Mouse (Mus musculus): ENCODE measurements at regions not wholly inside any gene's neighbourhood (a gene's known extent, or its start where the extent isn't known, plus 50 kb on each side); places are given as distances from the start of the nearest gene placed in this dataset.
A peak's percentile ranks its signal among the peaks of the same experiment; 100 is the strongest.

GRCm38 (mm10) chr1:42527746-42528476 lies 167.7 kb upstream of the Pou3f3 start:
- TF ChIP-seq CTCF (IDR thresholded peaks at IDR 0.05; ENCODE audit: borderline replicate concordance, extremely low read depth, insufficient read depth, insufficient read length): no peak
- TF ChIP-seq POLR2A (IDR thresholded peaks at IDR 0.05; ENCODE audit: borderline replicate concordance, extremely low read depth, insufficient read depth, insufficient read length, poor library complexity, severe bottlenecking): no peak

GRCm38 (mm10) chr1:42532908-42533307 lies 162.7 kb upstream of the Pou3f3 start:
- no peak for TF ChIP-seq POLR2A (IDR thresholded peaks at IDR 0.05; ENCODE audit: borderline replicate concordance, extremely low read depth, insufficient read depth, insufficient read length, poor library complexity, severe bottlenecking)
- no peak for TF ChIP-seq CTCF (IDR thresholded peaks at IDR 0.05; ENCODE audit: borderline replicate concordance, extremely low read depth, insufficient read depth, insufficient read length)
- DNase-seq (ENCODE audit: low read depth): no peak

More at GRCm38 (mm10) chr1:42527746-42528476, 167.7 kb upstream of the Pou3f3 start:
- no peak for DNase-seq (ENCODE audit: low read depth)

GRCm38 (mm10) chr1:42539066-42539539 lies 156.5 kb upstream of the Pou3f3 start:
- DNase-seq (ENCODE audit: low read depth): peak; percentile 93
- TF ChIP-seq CTCF (IDR thresholded peaks at IDR 0.05; ENCODE audit: borderline replicate concordance, extremely low read depth, insufficient read depth, insufficient read length) (no peak), POLR2A (IDR thresholded peaks at IDR 0.05; ENCODE audit: borderline replicate concordance, extremely low read depth, insufficient read depth, insufficient read length, poor library complexity, severe bottlenecking) (no peak)

GRCm38 (mm10) chr1:42539541-42540520 lies 155.7 kb upstream of the Pou3f3 start:
- peak; percentile 97 for DNase-seq (ENCODE audit: low read depth)
- TF ChIP-seq POLR2A (IDR thresholded peaks at IDR 0.05; ENCODE audit: borderline replicate concordance, extremely low read depth, insufficient read depth, insufficient read length, poor library complexity, severe bottlenecking): no peak
- TF ChIP-seq CTCF (IDR thresholded peaks at IDR 0.05; ENCODE audit: borderline replicate concordance, extremely low read depth, insufficient read depth, insufficient read length): no peak

GRCm38 (mm10) chr1:42541991-42542390 lies 153.6 kb upstream of the Pou3f3 start:
- no peak for TF ChIP-seq CTCF (IDR thresholded peaks at IDR 0.05; ENCODE audit: borderline replicate concordance, extremely low read depth, insufficient read depth, insufficient read length)
- TF ChIP-seq POLR2A (IDR thresholded peaks at IDR 0.05; ENCODE audit: borderline replicate concordance, extremely low read depth, insufficient read depth, insufficient read length, poor library complexity, severe bottlenecking): no peak

GRCm38 (mm10) chr1:42542846-42543549 lies 152.6 kb upstream of the Pou3f3 start:
- TF ChIP-seq CTCF (IDR thresholded peaks at IDR 0.05; ENCODE audit: borderline replicate concordance, extremely low read depth, insufficient read depth, insufficient read length) (no peak), POLR2A (IDR thresholded peaks at IDR 0.05; ENCODE audit: borderline replicate concordance, extremely low read depth, insufficient read depth, insufficient read length, poor library complexity, severe bottlenecking) (no peak)
- no peak for DNase-seq (ENCODE audit: low read depth)

More at GRCm38 (mm10) chr1:42541991-42542390, 153.6 kb upstream of the Pou3f3 start:
- DNase-seq (ENCODE audit: low read depth): no peak

GRCm38 (mm10) chr1:42546879-42547278 lies 148.7 kb upstream of the Pou3f3 start:
- TF ChIP-seq POLR2A (IDR thresholded peaks at IDR 0.05; ENCODE audit: borderline replicate concordance, extremely low read depth, insufficient read depth, insufficient read length, poor library complexity, severe bottlenecking) (no peak), CTCF (IDR thresholded peaks at IDR 0.05; ENCODE audit: borderline replicate concordance, extremely low read depth, insufficient read depth, insufficient read length) (no peak)
- DNase-seq (ENCODE audit: low read depth): no peak

GRCm38 (mm10) chr1:42557301-42557700 lies 138.3 kb upstream of the Pou3f3 start:
- TF ChIP-seq CTCF (IDR thresholded peaks at IDR 0.05; ENCODE audit: borderline replicate concordance, extremely low read depth, insufficient read depth, insufficient read length) (no peak), POLR2A (IDR thresholded peaks at IDR 0.05; ENCODE audit: borderline replicate concordance, extremely low read depth, insufficient read depth, insufficient read length, poor library complexity, severe bottlenecking) (no peak)
- no peak for DNase-seq (ENCODE audit: low read depth)

GRCm38 (mm10) chr1:42567640-42568039 lies 127.9 kb upstream of the Pou3f3 start:
- no peak for TF ChIP-seq CTCF (IDR thresholded peaks at IDR 0.05; ENCODE audit: borderline replicate concordance, extremely low read depth, insufficient read depth, insufficient read length)
- no peak for TF ChIP-seq POLR2A (IDR thresholded peaks at IDR 0.05; ENCODE audit: borderline replicate concordance, extremely low read depth, insufficient read depth, insufficient read length, poor library complexity, severe bottlenecking)
- no peak for DNase-seq (ENCODE audit: low read depth)

GRCm38 (mm10) chr1:42585191-42585590 lies 110.4 kb upstream of the Pou3f3 start:
- TF ChIP-seq CTCF (IDR thresholded peaks at IDR 0.05; ENCODE audit: borderline replicate concordance, extremely low read depth, insufficient read depth, insufficient read length) (no peak), POLR2A (IDR thresholded peaks at IDR 0.05; ENCODE audit: borderline replicate concordance, extremely low read depth, insufficient read depth, insufficient read length, poor library complexity, severe bottlenecking) (no peak)

More at GRCm38 (mm10) chr1:42585191-42585590, 110.4 kb upstream of the Pou3f3 start:
- no peak for DNase-seq (ENCODE audit: low read depth)

Data from brain, embryonic 14.5 days (tissue).